Mouse (Mus musculus) spleen, postnatal 14 days (tissue): ENCODE measurements around the gene Kctd13.
A peak's percentile ranks its signal among the peaks of the same experiment; 100 is the strongest.

Experiments used
- DNase-seq, 2 experiments: peaks; one replicate each; pipeline ENCODE4 v3.0.0; 2021 to 2022; ENCODE audit warnings: low spot score in 2 of 2

Kctd13 gene

DNA sequence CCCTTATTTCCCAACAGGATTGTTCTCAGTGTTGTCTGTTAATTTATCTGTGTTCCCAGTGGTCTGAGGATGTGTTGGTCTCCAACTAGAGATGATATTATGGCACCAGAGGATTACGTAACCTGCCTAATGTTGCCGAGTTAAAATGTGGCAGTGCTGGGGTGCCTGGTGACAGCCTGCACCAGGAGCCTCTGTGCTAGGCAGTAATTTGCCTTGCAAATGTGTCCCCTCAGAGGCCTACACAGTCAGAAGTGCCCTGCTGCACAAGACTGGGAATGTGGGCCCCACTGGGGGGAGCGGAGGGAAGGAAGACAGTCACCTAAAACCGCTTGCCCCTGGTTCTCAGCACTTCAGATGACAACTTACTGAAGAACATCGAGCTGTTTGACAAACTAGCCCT is 13.1 kb downstream of the Kctd13 start:
- DNase-seq: no peak

DNA sequence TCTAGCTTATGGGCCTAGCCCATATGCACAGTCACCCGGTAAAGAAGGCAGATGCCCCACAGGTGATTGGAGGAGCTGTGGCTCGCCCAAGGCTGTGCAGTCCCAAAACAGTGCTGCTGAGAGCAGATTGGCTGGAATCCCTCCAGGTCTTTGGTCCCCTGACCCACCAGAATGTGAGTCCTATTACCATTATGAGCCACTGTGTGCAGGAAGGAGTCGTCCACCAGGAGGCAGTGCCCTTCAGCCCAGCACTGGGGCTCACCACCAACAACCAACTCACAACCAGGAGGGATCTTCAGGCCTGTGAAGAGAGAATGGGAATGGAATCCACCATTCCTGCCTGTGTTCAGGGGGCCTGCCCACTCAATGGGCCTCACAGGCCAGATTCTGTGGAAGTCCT is 17.9 kb downstream of the Kctd13 start:
- peak in 1 of 2 experiments; percentile 46 for DNase-seq

DNA sequence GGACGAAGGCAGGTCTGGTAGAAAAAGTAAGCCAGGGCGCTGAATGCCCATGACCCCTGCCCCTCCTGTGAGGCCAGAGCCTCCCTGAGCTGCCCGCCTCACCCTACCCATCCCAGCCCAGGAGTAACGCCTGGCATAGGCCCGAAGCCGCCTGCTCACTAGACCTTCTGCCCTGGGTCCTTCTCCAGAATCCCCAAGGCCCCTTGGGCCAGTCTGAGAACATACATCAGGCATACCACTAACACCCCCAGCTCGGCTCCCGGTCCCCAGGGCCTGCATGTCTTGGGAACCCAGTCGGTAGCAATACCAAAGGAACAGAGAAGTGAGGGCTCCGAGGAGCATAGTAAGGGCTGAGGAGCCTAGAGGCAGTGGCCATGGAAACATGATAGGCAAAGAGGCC is 19.9 kb downstream of the Kctd13 start:
- DNase-seq: no peak

DNA sequence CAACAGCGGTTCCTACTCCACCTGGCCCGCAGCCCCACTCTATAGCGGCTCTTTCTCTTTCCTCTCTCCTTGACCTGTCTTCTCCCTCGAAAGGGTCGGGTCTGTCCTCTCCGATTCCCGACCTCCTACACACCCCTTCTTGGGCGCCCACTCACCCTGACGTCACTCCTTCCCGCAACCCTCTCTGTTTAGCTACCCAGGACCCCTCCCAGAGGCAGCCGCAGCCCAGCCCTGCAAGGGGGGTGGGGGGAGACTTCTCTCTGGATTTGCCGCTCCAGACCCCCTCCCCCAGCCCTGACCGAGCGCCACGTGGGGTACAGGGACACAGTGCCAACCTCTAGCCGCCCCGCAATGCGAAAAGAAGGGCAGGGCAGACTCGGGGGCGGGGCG is 20.7 kb downstream of the Kctd13 start, which contains the start of gene Asphd1:
Gene Asphd1 (minus strand): TSS at position 180 of the 390 bp plus-strand sequence.
- no peak for DNase-seq

DNA sequence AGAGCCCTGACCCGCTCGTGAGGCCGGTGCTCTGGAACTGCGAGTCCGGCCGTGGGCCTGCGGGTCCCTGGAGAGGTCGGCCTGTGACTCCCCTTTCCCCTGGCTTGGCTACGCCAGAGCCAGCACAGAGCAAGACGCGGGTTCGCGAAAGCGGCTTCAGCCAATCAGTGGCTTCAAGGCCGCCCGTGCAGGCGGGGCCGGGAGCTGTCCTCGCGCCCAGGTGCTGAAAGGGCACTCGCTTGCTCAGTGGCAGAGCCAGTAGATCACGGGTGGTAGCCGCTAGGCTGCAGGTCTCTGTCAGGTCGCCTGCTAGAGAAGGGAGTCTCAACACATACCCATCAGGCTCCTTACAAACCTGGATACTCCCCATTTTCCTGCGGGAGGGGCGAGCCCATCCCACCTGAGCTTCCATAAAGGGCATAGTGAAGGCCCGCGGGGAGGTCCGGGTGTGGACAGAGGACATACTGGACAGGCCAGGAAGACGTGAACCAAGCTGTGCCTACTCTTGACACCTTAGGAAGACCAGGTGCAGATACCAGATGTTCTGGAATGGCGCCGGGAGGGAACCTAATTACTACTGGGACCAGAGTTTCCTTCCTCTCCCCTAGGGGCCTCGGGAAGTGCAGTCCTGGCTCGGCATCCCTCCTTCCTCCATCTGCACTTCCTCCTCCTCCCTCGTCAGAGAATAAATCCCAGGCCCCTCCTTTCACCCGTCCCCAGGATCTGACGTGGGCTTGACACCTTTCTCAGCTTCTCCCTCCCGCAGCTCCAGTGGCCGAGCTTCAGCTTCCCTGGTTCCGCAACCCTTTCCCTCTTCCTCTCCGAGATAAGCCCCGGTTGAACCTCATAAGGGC is 21.3 kb downstream of the Kctd13 start, which contains the start of gene Sez6l2:
Gene Sez6l2 (plus strand): TSS at position 771 of the 854 bp plus-strand sequence.
- peak; percentile 81 to 90 for DNase-seq

DNA sequence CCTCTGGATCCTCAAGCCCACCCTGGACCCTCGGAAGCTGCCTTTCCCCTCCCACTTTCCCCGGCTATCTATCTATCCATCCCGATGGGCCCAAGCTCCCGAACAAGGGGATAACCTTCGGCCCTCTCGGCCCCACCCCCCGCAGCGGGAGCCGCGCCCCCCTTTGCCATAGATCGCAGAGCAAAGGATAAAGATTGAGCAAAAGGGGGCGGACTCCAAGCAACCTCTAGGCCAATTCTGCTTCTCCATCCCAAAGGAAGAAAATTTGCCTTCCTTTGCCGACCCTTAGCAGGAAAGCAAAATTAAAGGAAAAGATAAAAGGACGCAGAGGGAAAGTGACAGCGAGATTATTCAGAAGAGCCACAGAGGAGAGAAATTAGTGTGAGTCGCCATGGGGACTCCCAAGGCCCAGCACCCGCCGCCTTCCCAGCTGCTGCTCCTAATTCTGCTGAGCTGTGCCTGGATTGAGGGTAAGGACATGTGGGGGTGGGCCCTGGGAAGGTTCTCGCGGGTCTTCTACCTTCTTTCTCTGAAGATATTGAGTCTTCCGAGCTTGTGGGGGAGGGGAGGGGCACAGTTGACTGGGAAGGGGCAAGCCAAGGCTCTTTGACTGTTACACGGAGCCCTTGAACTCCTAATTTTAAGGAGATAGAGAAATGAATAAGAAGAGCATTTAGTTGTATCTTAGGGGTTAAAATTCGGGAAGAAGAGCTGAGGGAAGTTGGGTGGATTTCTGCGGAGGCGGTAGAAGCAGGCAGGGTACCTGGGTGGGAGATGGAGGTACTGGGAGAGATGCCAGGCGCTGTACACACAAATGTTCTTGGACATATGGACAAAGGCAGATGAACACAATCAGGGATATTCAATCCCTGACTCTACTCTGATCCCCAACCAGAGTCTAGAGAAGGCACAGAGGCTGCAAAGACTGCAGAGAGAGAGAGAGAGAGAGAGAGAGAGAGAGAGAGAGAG is 22.3 kb downstream of the Kctd13 start:
- DNase-seq: no peak

DNA sequence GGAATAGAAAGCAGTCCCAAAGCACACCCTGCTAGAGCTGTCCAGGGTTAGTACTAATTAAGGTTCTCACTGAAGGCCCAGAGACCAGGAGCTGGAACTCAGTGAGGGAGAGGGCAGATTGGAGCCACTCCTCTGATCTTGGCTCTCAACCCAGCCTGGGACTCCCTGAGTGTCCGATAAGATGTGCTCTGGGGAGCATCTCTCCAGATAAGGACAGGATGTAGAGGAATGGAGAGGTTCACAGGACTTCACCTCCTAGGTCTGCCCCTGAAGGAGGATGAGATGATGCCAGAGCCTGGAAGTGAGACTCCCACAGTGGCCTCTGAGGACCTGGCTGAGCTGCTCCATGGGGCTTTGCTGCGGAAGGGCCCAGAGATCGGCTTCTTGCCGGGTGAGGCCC is 23.1 kb downstream of the Kctd13 start:
- DNase-seq: no peak

DNA sequence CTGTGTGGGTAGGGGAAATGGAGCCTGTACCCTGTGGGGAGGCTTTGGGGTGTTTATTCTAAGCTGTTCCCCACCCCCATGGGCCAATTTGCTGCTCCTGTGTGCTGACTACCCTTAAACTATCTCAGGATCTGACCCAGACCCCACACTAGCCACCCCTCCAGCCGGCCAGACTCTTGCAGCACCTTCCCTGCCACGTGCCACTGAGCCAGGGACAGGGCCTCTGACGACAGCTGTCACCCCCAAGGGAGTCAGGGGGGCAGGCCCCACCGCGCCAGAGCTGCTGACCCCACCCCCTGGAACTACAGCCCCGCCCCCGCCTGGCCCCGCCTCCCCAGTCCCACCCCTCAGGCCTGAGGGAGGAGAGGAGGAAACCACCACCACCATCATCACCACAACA is 24.0 kb downstream of the Kctd13 start:
- DNase-seq: no peak

DNA sequence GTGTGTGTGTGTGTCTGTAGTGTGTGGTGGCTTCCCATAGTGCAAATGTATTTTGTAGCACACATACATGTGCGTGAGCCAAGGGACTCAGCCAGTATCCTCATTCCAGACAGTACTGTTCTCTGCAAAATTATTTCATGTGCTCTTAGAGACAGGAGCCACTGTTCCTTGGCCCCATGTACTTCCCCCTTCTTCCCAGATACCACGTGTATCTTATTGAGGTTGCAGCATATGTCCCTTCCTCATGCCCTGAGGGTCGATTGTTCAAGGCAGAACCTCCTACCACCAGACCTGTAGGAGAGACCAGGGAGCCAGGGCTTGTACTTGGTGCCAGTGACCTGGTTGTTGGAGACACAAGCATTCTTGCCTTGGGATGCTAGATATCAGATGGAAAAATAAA is 26.4 kb downstream of the Kctd13 start:
- DNase-seq: no peak

DNA sequence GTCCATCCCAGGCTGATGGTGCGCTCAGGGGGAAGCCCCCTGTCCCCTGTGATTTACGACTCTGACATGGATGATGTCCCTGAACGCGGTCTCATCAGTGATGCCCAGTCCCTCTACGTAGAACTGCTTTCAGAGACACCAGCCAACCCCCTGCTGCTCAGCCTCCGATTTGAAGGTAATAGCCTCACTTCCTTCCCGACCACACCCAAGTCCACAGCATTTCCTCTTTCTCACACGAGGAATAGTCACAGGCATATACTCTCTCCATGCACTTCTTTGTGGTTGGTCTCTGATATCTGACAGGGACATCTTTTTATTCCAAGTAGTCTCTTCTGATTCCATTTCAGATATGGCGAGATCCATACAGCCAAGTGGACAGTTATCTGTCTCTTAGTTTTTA is 31.1 kb downstream of the Kctd13 start:
- no peak for DNase-seq

DNA sequence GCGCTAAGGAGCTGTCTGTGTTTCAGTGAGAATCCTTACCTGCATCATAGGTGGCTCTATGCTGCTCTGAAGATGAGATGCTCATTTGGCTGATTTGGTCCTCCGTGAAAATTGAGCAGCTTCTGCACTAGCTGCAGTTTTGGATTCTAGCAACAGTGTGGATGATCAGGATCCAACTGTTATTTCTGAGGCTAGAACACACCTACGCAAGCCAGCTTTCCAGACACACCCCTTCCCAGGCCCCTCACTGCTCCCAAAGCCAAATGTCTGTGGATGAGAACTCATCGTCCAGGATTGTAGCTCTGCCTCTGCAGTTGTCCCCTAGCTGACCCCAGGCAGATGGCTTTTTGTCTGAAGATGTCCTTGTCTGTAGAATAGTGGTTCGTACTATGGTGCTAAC is 32.4 kb downstream of the Kctd13 start:
- no peak for DNase-seq

DNA sequence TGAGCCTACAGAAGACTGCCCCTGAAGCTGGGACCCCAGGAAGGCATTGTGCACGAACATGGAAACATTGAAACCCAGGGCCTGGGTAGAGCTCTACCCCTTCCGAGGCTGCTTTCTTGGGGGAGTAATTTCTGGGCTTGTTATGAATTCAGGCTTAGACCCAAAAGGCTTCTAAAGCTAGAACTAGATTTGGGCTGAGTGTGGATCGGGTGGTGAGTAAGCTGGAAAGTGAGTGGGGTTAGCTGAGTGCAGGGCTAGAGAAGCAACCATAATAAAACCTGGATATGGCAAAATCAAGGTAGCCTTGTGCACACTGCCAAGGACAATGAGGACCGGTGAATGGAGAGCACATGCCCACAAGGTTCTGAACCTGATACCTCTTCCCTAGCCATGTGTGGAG is 33.3 kb downstream of the Kctd13 start:
- DNase-seq: no peak

DNA sequence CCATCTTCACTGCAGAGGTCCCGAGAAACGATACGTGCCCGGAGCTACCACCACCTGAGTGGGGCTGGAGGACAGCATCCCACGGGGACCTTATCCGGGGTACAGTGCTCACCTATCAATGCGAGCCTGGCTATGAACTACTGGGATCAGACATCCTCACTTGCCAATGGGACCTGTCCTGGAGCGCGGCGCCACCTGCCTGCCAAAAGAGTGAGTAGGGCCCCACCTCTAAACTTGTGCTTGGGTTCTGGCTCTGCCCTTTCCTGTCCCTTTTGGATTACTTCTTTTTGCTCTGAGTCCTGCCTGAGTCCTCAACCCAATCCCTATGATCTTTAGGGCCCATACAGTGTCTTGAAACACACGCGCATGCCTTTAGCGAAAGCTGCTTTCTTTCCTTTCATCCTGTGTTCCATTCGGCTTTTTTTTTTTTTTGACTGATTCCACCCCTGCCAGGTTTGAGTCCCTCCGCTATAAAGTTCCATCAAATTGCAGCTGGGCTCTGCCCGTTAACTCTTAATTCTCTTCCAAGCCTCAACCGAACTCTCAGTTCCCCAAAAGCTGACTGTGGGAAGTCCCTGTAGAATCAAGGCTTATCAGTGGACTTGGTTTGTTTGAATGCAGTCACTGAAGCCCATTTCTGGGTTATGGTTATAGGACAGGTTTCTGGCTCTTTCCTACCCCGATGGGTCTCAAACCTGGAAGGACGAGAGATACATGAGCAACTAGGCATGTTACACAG is 35.0 kb downstream of the Kctd13 start:
- DNase-seq: no peak

DNA sequence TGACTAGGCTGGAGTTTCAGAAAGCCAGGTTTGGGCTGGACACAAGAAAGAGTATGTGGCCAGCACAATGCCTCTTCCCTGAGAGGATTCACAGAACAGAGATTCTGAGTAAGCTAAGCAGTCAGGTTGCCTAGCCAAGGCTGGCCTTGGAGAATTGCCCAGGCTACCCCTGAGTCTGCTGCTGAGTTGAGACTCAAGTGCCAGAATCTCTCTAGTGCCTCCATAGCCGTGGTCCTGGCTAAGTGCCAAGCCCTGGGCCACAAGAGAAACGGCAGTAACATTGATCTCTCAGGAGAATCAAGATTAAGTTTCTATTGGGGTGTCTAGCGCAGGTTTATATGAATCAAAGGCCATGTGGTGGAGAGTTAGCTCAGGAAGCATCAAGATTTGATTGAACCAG is 36.9 kb downstream of the Kctd13 start:
- DNase-seq: no peak

DNA sequence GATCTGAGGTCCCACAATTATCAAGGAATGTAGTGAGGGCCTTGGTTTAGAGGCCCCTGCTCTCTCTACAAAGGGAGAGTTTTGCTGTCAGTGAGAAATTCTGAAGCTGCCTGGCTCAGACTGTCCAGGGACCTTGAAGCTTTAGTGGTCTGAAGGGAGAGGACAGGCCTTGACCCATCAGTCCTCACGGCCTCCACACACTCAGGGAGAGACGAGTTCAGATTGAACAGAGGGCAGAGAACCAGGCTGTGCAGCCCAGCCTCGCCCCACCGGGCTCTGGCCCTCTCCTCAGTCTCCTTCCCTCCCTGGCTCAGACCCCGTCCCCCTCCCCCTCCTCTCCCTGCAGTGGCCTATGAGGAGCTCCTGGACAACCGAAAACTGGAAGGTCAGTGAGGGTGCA is 38.7 kb downstream of the Kctd13 start:
- no peak for DNase-seq

DNA sequence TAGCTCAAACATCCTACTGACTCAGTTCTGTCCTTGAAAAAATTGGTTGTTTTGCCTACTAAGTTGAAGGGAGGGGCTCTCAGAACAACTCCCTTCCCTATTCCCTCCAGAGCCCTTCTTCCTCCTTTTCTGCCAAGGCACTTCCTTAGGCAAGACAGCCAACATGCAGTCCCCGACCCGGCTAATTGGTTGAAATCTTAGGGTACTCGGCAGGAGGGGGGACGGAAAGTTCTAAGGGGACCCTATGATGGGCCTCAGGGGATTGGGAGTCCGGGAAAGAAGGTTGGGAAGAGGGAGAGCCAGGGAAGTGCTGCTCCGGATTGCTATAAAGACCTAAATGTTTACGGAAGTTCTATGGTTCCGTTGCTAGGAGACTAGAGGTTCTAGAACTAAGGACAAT is 46.8 kb downstream of the Kctd13 start:
- no peak for DNase-seq

DNA sequence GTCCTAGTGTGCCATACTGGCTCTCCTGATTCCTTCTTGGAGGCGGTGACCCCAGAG is 47.0 kb downstream of the Kctd13 start, which contains the start of gene Cdipt:
Gene Cdipt (plus strand): TSS at position 22 of the 57 bp plus-strand sequence.
- DNase-seq: no peak

DNA sequence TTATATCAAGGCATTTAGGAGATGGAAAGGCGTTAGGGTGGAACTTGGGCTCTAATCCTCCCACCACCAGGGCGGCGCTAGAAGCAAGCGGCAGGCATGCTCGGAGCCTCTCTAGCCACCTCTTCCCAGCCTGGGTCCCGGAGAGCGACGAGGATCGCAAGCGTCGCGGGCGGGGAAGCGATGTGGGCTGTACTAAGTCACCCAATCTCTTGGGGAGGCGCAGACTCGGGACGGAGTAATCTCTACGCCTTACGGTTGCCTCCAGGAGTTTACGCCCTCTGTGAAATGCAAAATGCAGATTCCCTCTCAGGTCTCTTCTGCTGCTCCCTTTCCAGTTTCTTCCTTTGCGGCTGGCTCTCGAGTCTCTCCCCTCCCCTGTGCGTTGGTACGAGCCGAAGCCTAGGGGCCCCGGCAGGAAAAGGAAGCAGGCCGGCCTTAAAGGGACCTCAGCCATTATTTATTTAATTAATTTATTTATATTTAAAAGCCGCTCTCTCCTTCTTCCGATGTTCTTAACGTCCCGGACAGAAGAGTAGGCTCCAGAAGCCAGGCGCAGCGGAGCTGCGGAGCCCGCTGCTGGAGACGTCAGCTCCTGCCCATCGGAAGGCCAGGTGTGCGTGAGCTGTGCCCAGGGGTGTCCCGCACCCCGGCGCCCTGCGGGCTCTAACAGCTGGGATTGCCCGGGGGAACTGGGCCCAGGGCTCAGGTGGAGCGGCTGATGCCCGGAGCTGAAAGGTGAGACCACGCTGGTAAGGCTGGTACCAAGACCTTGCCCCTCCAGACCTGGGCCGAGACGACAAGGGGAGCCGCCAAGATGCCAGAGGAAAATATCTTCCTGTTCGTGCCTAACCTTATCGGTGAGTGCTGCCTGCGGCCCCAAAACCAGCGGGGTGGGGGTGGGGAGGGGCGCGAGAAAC is 47.5 kb downstream of the Kctd13 start, which contains the start of gene Cdiptos:
Gene Cdiptos (minus strand): TSS at position 149 of the 917 bp plus-strand sequence.
- peak; percentile 90 to 95 for DNase-seq

DNA sequence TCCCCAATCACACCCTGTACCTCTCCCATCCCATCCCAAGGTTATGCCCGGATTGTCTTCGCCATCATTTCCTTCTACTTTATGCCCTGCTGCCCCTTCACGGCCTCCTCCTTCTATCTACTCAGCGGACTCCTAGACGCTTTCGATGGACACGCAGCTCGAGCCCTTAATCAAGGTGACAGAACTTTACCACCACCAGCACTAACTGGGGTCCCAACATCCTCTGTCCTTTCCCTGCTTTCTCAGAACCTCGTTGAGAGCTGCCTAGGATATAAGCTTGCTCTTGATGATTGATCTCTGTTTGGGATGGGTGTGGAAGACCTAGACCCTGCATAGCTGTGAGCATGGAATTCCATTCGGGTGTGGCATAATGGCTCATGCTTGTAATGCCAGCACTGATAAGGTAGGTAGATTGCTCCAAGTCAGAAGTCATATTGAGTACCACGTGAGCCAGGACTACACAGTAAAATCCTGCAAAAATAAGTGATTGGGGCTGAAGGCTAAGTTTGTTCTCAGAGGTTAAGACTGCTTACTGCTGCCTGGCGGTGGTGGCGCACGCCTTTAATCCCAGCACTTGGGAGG is 48.3 kb downstream of the Kctd13 start:
- DNase-seq: no peak

DNA sequence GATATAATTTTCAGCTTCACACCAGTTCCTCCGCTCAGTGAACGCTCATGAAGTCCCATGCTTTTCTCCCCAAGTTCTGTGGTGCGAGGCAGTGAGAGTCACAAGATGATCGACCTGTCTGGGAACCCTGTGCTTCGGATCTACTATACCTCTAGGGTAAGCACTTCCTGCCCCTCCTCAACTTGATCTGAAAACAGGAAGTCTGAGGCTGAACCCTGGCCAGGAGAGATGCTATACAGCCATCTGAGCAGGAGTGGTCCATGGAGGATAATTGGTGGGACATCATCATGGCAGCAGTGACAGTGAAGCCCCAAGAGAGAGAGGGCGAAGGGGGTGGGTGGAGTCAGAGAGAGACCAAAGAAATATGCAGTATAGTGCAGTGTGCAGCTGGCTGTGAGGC is 50.2 kb downstream of the Kctd13 start:
- no peak for DNase-seq

DNA sequence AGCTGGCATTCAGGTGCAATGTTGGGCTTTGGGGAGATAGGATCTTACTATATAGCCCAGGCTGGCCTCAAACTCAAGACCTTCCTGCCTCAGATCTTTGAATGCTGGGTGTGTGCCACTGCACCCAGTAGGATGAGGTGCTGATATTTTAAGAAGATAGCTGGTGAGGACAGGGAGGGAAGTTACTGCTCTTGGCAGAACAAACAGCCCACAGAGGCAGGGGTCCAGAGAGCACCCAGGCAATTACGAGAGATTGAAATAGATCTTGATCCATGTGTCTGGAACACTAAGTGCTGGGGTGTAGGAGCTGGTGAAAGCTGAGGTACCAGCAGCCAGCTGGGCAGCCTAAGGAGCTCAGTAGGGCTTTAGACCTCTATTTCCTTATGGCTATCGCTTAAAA is 52.9 kb downstream of the Kctd13 start:
- no peak for DNase-seq
